29 mouse cellular contexts compared by ENCODE assay signal in the genomic region with DNA sequence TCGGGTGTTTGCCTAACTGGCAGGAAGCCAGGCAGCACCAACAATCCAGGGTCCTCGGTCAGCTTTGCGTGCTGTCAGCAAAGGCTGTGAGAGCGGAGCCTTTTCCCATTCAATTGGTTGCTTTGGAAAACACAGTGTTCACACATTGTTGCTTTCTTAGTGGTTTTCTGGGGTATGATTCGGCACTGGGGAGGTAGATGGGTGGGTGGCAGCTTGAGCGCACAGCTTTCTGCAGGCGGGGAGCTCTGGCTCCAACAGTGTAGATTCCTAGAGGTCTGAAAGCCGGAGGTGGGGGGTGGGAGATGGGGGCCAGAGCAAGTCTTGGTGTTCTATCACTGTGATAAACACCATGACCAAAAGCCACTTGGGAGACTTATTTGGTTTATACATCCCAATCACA. TPM values are rescaled to one million over a fixed set of nuclear protein-coding genes. Genes with fewer than 3 reads are reported as not detected.
DNase-seq lines count a peak whose midpoint lies in the region; ATAC-seq and TF ChIP-seq lines count a peak whose summit lies in the region.
"Had no signal": no experiment of that assay in that cellular context is flagged by ENCODE, and none has a peak within 500 bp of the region (broad histone marks: within the 10 kb centered on the region; RNA-seq: fewer than 3 reads in every experiment).

No protein-coding gene starts in this region.

- no peaks in the 10 kb centered on the region for H3K36me3 ChIP-seq in lung, embryonic 14.5 days (ENCODE audit: insufficient read depth)
- H3K36me3 ChIP-seq: embryonic facial prominence, embryonic 13.5 days; embryonic facial prominence, embryonic 15.5 days; forebrain, embryonic 10.5 days; forebrain, embryonic 12.5 days had no signal

- H3K9ac ChIP-seq in lung, embryonic 14.5 days, result no peak overlapping the region
- H3K9ac ChIP-seq: embryonic facial prominence, embryonic 13.5 days; embryonic facial prominence, embryonic 15.5 days; forebrain, embryonic 12.5 days had no signal

- ATAC-seq in frontal cortex, adult (ENCODE audit: low TSS enrichment), result peak; percentile 62; the same call in 1 of the 2 replicates
- no peak for ATAC-seq in lung, embryonic 14.5 days (ENCODE audit: insufficient read depth)
- ATAC-seq: activated CD4-positive, CD25-positive, alpha-beta regulatory T cell, adult 4 months; CD4-positive, CD25-positive, alpha-beta regulatory T cell, adult 4 months; forebrain, embryonic 14.5 days; forebrain, embryonic 16.5 days; Patski had no signal

- no peak for TF ChIP-seq CTCF in lung, embryonic 14.5 days (IDR thresholded peaks at IDR 0.05; ENCODE audit: low read depth)

- no peaks in the 10 kb centered on the region for H3K9me3 ChIP-seq in lung, embryonic 14.5 days (ENCODE audit: low read depth, low read length)
- H3K9me3 ChIP-seq: embryonic facial prominence, embryonic 13.5 days; embryonic facial prominence, embryonic 15.5 days; forebrain, embryonic 10.5 days; forebrain, embryonic 12.5 days; G1E had no signal

- 72% methylated on average over 8 of the region's 8 CpGs for WGBS in lung, embryonic 14.5 days

- no peak for DNase-seq in frontal cortex, adult 2 months (ENCODE audit: extremely low spot score in 1 of 2, low spot score in 1 of 2)
- DNase-seq in lung, embryonic 14.5 days, result peak; percentile 15
- no peak for DNase-seq in lung, adult 18-20 months
- DNase-seq in testis, postnatal 14 days (ENCODE audit: low spot score), result peak; percentile 35
- no peak for DNase-seq in testis, postnatal 10 days (ENCODE audit: low spot score)
- DNase-seq: adrenal gland, adult 8-10 months; adrenal gland, postnatal 14 days; adrenal gland, postnatal 36 days; B cell, adult 2 months; cerebellum, adult 11 months; cerebellum, adult 18-20 months; cerebellum, adult 8-10 months; cerebellum, adult 9-11 months; cerebellum, postnatal 14 days; cerebellum, postnatal 36 days; embryo, embryonic 11 days had no signal

- no peaks in the 10 kb centered on the region for H3K4me1 ChIP-seq in lung, embryonic 14.5 days (ENCODE audit: insufficient read depth)
- H3K4me1 ChIP-seq: embryonic facial prominence, embryonic 13.5 days; embryonic facial prominence, embryonic 15.5 days; forebrain, embryonic 10.5 days; forebrain, embryonic 12.5 days had no signal

- no peak overlapping the region for H3K27ac ChIP-seq in lung, embryonic 14.5 days (ENCODE audit: low read depth)
- H3K27ac ChIP-seq: embryonic facial prominence, embryonic 13.5 days; embryonic facial prominence, embryonic 15.5 days; forebrain, embryonic 10.5 days; forebrain, embryonic 12.5 days had no signal

- H3K27me3 ChIP-seq in lung, embryonic 14.5 days (ENCODE audit: insufficient read depth, low read length), result no peaks in the 10 kb centered on the region
- H3K27me3 ChIP-seq: CH12.LX; embryonic facial prominence, embryonic 15.5 days; Patski had no signal

- no peak overlapping the region for H3K4me3 ChIP-seq in lung, embryonic 14.5 days (ENCODE audit: low read depth, low read length)
- H3K4me3 ChIP-seq: embryonic facial prominence, embryonic 13.5 days; embryonic facial prominence, embryonic 15.5 days; erythroblast, embryonic 14.5 days; forebrain, embryonic 10.5 days; forebrain, embryonic 12.5 days had no signal

- H3K4me2 ChIP-seq in lung, embryonic 14.5 days, result no peak overlapping the region
- H3K4me2 ChIP-seq: embryonic facial prominence, embryonic 13.5 days; embryonic facial prominence, embryonic 15.5 days; forebrain, embryonic 12.5 days had no signal

RNA-seq across cellular contexts. Expression of a gene that starts 19.9 kb away (rescaled TPM):
- 7.1 and 7.4 TPM in 2 replicates for polyA plus RNA-seq in frontal cortex, adult 2 months (2012; rRNA removed)
- 19.8 and 23.2 TPM in 2 replicates for polyA plus RNA-seq in lung, embryonic 14.5 days (2014; fragmentation: Nextera tagmentation; extraction: Ambion mirVana)

RNA-seq across cellular contexts. Expression of a gene that starts 59.6 kb away (rescaled TPM):
- 58.6 TPM in 2 replicates for polyA plus RNA-seq in frontal cortex, adult 2 months (2012; rRNA removed)
- polyA plus RNA-seq in lung, embryonic 14.5 days (2014; fragmentation: Nextera tagmentation; extraction: Ambion mirVana), result 2.3 TPM in 2 replicates

Comparison
In these comparisons a context has a peak if more than half of its experiments do, and no peak if none do; other contexts are left out.
1. DNase-seq: peak in lung, embryonic 14.5 days (single experiment) and testis, postnatal 14 days (single experiment); none in frontal cortex, adult 2 months (0 of 2), lung, adult 18-20 months (0 of 2) and testis, postnatal 10 days (single experiment).
2. RNA of a gene that starts 59.6 kb away (polyA plus RNA-seq): 58.6 TPM in frontal cortex, adult 2 months; 2.3 TPM in lung, embryonic 14.5 days; every median in the first group is over 10 times any median in the second.